Mouse (Mus musculus) frontal cortex, postnatal 36 days (tissue): ENCODE measurements around the gene Ndufa3.

Experiments used
- DNase-seq, 2 experiments: peaks; one replicate each; pipeline ENCODE4 v3.0.0; 2022; ENCODE audit warnings: low spot score in 2 of 2

Ndufa3 gene

GRCm38 (mm10) chr7:3610437-3610836 is 6.7 kb upstream of the Ndufa3 start:
- DNase-seq, result no peak

GRCm38 (mm10) chr7:3611006-3611405 is 6.2 kb upstream of the Ndufa3 start:
- no peak for DNase-seq

- DNase-seq, result no peak
Measured at GRCm38 (mm10) chr7:3614021-3614420, 3.2 kb upstream of the Ndufa3 start.

- no peak for DNase-seq
Measured at GRCm38 (mm10) chr7:3616057-3616388, 1.1 kb upstream of the Ndufa3 start, which contains the start of gene Oscar. Oscar (minus strand) TSS chr7:3616157.

GRCm38 (mm10) chr7:3616389-3617241 is 558 bp upstream of the Ndufa3 start:
- DNase-seq, result peak in 1 of 2 experiments; percentile 71

- no peak for DNase-seq
Measured at GRCm38 (mm10) chr7:3629030-3629429, 11.9 kb downstream of the Ndufa3 start.

GRCm38 (mm10) chr7:3629543-3630477 is 12.6 kb downstream of the Ndufa3 start, which contains the start of the genes Tfpt and Prpf31:
Tfpt (minus strand) TSS chr7:3629929.
Prpf31 (plus strand) TSS chr7:3629985.
- DNase-seq, result peak; percentile 98

GRCm38 (mm10) chr7:3630478-3630815 is 13.3 kb downstream of the Ndufa3 start:
- no peak for DNase-seq

- no peak for DNase-seq
Measured at GRCm38 (mm10) chr7:3643412-3643811, 26.2 kb downstream of the Ndufa3 start.

GRCm38 (mm10) chr7:3643843-3644242 is 26.7 kb downstream of the Ndufa3 start:
- no peak for DNase-seq

GRCm38 (mm10) chr7:3644348-3644671 is 27.1 kb downstream of the Ndufa3 start:
- DNase-seq, result no peak

GRCm38 (mm10) chr7:3644672-3645487 is 27.7 kb downstream of the Ndufa3 start, which contains the start of gene Cnot3:
Cnot3 (plus strand) TSS chr7:3645268.
- peak; percentile 99 for DNase-seq

GRCm38 (mm10) chr7:3645488-3646025 is 28.4 kb downstream of the Ndufa3 start:
- no peak for DNase-seq

GRCm38 (mm10) chr7:3646188-3646587 is 29.0 kb downstream of the Ndufa3 start:
- no peak for DNase-seq

- no peak for DNase-seq
Measured at GRCm38 (mm10) chr7:3646641-3647040, 29.5 kb downstream of the Ndufa3 start.

- DNase-seq, result no peak
Measured at GRCm38 (mm10) chr7:3656966-3657365, 39.8 kb downstream of the Ndufa3 start.

- DNase-seq, result no peak
Measured at GRCm38 (mm10) chr7:3658578-3658977, 41.4 kb downstream of the Ndufa3 start.

GRCm38 (mm10) chr7:3664524-3665214 is 47.5 kb downstream of the Ndufa3 start:
- DNase-seq, result no peak

- peak; percentile 96 to 98 for DNase-seq
Measured at GRCm38 (mm10) chr7:3665215-3666114, 48.3 kb downstream of the Ndufa3 start, which contains the start of gene Leng1. Leng1 (minus strand) TSS chr7:3665840.

GRCm38 (mm10) chr7:3666921-3667391 is 49.8 kb downstream of the Ndufa3 start:
- DNase-seq, result no peak
